Mouse (Mus musculus): ENCODE data around the gene Cops3.

Gene Cops3

DNA sequence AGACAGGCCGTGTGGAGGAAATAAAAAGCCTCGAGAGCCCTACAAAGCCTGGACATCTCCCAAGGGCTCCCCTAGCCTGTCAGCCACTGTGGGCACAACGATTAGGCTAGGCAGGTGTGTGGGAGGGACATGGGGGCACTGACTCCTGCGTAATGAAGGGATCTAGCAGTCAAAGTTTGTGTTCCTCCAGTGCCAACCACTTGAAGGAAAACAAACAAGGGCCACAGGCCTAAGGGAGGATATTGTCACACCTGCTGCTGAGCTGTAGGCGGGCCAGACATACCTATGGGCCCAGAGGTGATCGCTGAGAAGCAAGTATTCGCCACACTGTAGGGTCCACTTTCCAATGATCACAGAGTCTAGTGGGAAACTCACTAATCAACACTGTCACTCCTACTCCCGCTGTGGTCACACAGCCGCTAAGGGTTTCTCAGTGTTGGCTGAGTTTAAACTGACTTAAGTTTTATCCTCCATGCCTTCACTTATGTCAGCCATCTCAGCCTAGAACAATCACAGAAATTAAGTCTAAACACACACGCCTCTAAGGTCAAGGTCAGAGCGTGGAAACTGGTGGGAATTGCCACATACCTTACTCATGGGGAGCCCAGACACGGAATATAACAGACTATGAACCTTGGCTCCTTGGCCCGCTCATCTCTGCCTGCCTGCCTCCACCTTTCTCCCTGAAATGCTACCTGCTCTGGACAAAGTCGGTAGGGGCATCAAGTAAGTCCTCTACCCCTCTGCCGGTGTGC is 53.0 kb downstream of the Cops3 start:
- in situ Hi-C loops (cut with MboI; ENCODE audit: low pct_unique_long_range_greater_than_20kb in 1 of 2, low sequenced_read_pairs in 2 of 2, unreplicated experiment in 1 of 2) = loop anchor here in 1 of 2 experiments (10.0 kb wide), 1 partner anchor 162 kb away; no protein-coding TSS in a partner anchor

- in situ Hi-C loops (cut with MboI; ENCODE audit: low pct_unique_long_range_greater_than_20kb in 1 of 2, low sequenced_read_pairs in 2 of 2, unreplicated experiment in 1 of 2) = loop anchor here in 1 of 2 experiments (10.0 kb wide), 1 partner anchor 159 kb away; no protein-coding TSS in a partner anchor
Measured at GRCm38 (mm10) chr11:59783591-59783990, 56.0 kb downstream of the Cops3 start.

- in situ Hi-C loops (cut with MboI; ENCODE audit: low pct_unique_long_range_greater_than_20kb in 1 of 2, low sequenced_read_pairs in 2 of 2, unreplicated experiment in 1 of 2) = loop anchor here in 1 of 2 experiments (10.0 kb wide), 1 partner anchor 157 kb away; no protein-coding TSS in a partner anchor
Measured at GRCm38 (mm10) chr11:59782091-59782590, 57.5 kb downstream of the Cops3 start.

GRCm38 (mm10) chr11:59780241-59780640 is 59.4 kb downstream of the Cops3 start:
- in situ Hi-C loops (cut with MboI; ENCODE audit: low pct_unique_long_range_greater_than_20kb in 1 of 2, low sequenced_read_pairs in 2 of 2, unreplicated experiment in 1 of 2) = loop anchor here in 1 of 2 experiments (10.0 kb wide), 1 partner anchor 155 kb away; no protein-coding TSS in a partner anchor

GRCm38 (mm10) chr11:59779406-59779805 is 60.2 kb downstream of the Cops3 start:
- in situ Hi-C loops (cut with MboI; ENCODE audit: low pct_unique_long_range_greater_than_20kb in 1 of 2, low sequenced_read_pairs in 2 of 2, unreplicated experiment in 1 of 2) = no loop called here

- in situ Hi-C loops (cut with MboI; ENCODE audit: low pct_unique_long_range_greater_than_20kb in 1 of 2, low sequenced_read_pairs in 2 of 2, unreplicated experiment in 1 of 2) = no loop called here
Measured at GRCm38 (mm10) chr11:59778874-59779223, 60.8 kb downstream of the Cops3 start.

DNA sequence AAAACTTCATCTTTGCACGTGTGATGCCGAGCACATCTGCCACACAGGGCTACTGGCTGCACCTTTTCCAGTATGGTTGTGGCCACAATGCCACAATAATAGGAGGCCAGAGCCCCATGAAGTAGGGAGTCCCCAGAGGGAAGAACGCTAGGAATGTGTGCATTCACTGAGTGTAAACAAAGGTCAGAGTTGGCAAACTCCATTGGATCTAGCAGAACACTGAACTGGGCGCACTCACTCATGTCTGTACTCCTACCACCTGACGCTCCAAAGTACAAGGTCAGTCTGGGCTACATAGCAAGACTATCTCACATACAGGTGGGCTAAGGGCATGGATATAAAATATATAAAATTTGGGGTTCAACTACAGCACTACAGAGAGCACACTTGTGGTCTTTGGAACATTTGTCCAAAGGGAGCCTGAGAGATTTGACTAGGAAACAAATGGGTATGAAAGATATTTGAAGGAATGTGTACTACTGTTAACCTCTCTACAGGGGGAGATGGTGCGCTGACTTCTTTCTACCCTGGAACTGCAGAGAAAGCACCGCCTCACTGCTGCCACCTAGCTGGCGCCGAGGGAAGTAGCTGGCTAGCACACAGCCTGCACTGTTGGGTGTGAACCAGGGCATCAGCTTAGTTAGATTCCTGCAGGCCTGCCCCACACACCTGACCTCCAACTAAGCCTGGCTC is 61.3 kb downstream of the Cops3 start:
- in situ Hi-C loops (cut with MboI; ENCODE audit: low pct_unique_long_range_greater_than_20kb in 1 of 2, low sequenced_read_pairs in 2 of 2, unreplicated experiment in 1 of 2) = no loop called here

GRCm38 (mm10) chr11:59777259-59777658 is 62.4 kb downstream of the Cops3 start:
- in situ Hi-C loops (cut with MboI; ENCODE audit: low pct_unique_long_range_greater_than_20kb in 1 of 2, low sequenced_read_pairs in 2 of 2, unreplicated experiment in 1 of 2) = no loop called here

DNA sequence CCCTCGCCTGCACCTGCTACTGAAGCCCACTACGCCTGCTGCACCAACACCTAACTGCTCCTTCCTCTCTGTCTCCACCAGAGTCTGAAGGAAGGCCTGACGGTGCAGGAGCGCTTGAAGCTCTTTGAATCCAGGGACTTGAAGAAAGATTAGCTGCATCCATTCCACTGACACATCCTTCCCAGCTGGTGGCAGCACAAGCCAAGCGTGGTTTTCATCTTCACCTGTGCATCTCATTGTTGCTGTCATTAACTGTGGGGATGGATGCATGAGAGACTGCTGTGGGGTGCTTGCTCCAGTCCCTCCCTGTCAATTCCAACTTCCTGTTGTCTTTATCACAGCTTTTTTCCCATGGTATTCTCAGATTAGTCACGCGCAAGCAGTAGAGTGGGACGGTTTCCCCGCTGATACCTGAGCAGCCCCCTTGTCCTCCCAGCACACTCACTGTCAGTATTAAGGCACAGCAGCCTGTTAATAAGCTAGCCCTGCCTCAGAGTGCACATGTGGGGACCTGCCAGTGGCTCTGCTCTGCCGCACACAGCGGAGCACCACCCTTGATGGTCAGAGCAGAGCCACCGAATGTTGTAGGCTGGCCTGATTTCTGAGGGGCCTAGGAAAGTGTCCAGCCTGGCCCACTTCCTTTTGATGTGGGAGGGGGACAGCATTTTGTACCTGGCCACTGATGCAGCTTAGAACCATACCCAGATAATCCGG is 64.0 kb downstream of the Cops3 start:
- in situ Hi-C loops (cut with MboI; ENCODE audit: low pct_unique_long_range_greater_than_20kb in 1 of 2, low sequenced_read_pairs in 2 of 2, unreplicated experiment in 1 of 2) = no loop called here

DNA sequence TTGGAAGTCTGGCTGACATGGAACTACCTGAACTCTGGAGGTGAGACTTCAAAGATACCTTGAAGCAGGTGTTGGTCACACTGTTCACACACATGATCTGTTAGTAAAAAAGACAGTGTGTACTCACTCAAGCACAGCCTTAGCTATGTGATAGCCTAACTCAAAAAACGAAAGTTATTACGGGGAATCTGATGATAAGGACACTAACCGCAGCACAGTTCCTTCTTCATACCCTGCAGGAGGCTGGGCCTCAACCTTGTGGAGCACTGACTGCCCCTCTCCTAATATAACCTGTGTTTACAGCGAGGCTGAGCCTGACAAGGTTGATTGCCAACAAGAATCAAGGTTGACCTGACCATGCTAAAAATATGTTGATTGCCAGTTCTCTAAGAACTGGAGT is 65.1 kb downstream of the Cops3 start:
- in situ Hi-C loops (cut with MboI; ENCODE audit: low pct_unique_long_range_greater_than_20kb in 1 of 2, low sequenced_read_pairs in 2 of 2, unreplicated experiment in 1 of 2) = no loop called here

- in situ Hi-C loops (cut with MboI; ENCODE audit: low pct_unique_long_range_greater_than_20kb in 1 of 2, low sequenced_read_pairs in 2 of 2, unreplicated experiment in 1 of 2) = no loop called here
Measured at GRCm38 (mm10) chr11:59772902-59773301, 66.7 kb downstream of the Cops3 start.

GRCm38 (mm10) chr11:59772291-59772690 is 67.3 kb downstream of the Cops3 start:
- in situ Hi-C loops (cut with MboI; ENCODE audit: low pct_unique_long_range_greater_than_20kb in 1 of 2, low sequenced_read_pairs in 2 of 2, unreplicated experiment in 1 of 2) = no loop called here

DNA sequence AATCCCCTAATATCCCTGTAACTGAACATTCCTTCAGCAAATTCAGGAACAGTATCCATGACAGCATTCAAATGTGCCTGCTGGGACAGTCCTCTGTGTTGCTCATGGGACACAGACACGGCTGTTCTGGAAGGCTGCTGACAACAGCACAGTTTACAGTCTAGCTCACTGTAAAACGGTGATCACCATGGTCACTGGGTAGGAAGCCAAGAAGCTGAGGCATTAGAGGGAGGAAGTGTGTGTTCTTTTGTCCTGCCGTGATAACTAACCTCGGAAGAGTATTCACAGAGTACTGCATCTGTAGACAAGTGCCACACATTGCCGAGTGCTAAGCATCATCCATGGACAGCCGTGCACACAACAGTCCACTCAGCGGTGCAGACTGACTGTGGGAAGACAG is 68.9 kb downstream of the Cops3 start:
- in situ Hi-C loops (cut with MboI; ENCODE audit: low pct_unique_long_range_greater_than_20kb in 1 of 2, low sequenced_read_pairs in 2 of 2, unreplicated experiment in 1 of 2) = no loop called here

- in situ Hi-C loops (cut with MboI; ENCODE audit: low pct_unique_long_range_greater_than_20kb in 1 of 2, low sequenced_read_pairs in 2 of 2, unreplicated experiment in 1 of 2) = no loop called here
Measured at GRCm38 (mm10) chr11:59769738-59770137, 69.9 kb downstream of the Cops3 start.

- in situ Hi-C loops (cut with MboI; ENCODE audit: low pct_unique_long_range_greater_than_20kb in 1 of 2, low sequenced_read_pairs in 2 of 2, unreplicated experiment in 1 of 2) = no loop called here
Measured at GRCm38 (mm10) chr11:59769307-59769706, 70.3 kb downstream of the Cops3 start.

Measured in mouse embryonic stem cell (cell line).